Mouse (Mus musculus) layer of hippocampus, adult 11-12 months (tissue): Measurements from ENCODE around the gene Rap1a.

Source experiments
- DNase-seq: peaks from one replicate; pipeline ENCODE4 v3.0.0; 2022; ENCODE audit warnings: low spot score

The Rap1a gene

DNA sequence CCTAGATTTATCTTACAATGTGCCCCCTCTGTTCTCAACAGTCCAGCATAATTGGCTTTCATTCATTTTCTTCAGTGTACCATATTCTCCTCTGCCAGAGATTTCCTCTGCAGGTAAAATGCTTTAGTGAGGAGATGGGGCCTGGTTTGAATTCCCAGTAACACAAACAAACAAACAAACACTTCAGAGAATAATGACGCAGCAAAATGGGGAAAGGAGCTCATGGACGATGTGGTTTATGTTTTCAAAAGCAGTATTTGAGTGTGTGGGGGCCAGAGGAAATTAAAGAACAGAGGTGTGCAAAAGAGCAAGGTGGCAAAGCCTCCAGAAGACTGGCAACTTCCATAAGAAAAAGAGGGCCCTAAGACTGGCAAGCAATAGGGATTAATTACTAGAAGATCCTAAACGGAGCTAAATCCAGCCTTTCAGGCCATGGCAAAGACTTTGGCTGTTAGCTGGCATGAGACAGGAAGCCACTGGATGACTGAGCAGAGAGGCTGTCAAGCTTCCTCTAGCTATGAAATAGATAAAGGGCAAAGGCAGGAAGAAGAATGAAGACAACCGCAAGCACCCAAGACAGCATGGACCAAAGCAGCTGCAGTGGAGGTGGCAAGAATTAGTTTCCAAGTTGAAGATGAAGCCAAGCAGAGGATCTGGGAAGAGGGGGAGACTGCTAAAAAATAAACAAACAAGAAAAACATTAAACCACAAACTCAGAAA lies 37.8 kb downstream of the Rap1a start:
- no peak for DNase-seq

DNA sequence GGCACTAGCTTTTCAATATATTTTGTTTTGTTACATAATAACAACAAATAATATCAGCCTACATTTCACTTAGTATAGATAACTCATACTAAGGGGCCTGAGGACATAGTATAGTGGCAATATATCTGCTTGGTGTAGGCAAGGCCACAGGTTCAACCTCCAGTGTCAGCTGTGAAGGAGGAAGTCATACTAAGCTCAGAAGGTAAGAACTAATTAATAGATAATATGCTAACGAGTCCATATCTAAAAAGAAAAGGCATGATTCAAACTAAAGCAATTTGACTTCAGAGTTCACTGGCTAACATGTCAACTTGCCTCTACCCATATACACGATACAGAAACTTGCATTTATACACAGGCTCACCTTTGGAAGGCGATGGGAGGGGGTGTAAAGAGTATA lies 41.1 kb downstream of the Rap1a start:
- no peak for DNase-seq

DNA sequence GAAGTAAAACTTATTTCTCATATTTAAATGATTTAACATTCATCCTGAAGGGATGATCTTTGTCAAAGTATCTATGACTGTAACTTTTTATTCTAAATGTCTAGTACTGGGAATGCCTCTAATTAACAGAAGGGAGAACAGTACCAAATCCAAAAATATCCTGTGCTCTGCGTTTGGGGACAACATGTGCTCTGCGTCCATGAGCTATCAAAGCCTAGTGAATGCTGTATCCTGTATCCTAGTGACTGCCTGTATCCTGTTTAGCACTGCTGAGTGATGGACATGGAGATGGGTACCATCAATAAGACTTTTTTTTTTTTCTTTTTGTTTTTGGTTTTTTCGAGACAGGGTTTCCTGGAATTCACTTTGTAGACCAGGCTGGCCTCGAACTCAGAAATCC lies 42.5 kb downstream of the Rap1a start:
- DNase-seq: peak; percentile 39

DNA sequence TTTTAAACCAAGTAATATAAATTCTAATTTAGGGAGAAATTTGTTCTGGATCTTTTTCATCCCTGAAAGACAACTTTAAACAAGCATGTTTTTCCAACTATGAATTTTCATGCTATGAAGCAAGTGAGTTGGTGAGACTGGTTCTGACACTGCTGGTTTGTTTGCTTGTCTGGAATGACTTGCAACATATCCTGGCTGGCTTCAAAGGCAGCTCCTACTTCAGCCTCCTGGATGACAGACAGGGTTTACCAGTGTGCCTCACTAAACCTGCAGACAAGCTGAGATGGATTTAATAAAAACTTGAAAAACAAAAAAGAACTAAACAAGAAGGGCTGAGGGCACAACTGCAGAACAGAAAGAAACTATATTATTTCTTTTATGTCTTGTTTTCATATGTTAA lies 43.0 kb downstream of the Rap1a start:
- no peak for DNase-seq

DNA sequence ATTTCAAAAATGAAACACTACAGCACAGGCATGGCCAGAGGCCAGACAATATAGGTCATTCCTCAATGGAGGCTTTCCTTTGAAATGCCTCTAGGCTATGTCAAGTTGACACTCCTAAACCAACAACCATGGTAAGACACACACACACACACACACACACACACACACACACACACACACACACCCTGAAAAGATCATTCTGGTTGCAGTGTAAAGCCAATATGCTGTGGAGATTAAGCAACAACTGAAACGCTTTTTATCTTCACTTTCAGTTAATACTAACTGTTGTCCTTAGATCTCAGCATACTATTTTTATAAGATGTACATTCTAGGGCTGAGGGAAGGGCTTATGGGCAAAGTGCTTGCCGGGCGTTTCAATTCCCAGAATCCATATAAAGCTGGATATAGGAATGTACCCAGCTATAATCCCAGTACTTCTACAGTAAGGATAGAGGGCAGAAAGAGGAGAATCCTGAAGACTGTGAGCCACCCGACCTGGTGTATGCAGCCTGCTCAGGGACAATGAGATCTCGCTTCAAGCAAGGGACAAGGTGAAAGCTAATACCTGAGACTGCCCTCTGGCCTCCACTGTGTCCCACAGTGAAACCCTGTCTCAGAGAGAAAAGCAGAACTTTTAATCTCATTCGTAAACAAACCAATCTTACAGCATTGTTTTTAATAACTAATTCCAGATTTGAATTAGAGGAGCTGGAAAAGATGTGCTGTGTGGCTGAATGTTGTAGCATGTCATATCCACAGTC lies 43.6 kb downstream of the Rap1a start:
- no peak for DNase-seq

DNA sequence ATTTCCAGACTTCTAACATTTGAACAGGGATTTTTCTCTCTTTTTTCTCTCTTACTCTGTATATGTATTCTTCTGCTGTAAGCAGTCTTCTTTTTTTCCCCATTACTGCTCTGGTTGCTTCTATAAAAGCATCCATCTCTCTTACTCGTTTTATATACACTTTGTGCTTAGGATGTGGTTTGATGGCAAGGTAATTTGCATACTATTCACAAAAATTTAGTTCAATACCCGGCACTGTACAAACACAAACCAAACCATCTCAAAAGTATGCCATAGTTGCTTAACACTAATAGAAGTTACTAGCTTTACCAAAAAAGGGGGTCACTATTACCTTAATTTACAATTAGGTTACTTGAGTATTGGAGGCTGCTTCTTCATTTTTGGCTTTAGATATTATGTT lies 44.6 kb downstream of the Rap1a start:
- no peak for DNase-seq

DNA sequence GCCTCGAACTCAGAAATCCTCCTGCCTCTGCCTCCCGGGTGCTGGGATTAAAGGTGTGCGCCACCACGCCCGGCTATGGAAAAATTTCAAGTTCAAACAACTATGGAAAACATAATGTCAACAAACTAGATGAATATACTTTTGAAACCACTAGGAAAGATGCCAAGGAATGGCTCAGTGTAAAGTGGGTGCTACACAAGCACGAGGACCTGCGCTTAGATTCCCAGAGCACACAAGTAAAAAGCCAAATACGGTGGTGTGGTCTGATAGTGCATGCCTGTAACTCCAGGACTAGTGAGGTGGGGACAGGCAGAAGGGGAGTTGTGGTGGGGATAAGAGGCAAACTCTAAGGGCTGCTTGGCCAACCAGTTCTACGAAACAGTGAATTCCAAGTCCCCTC lies 46.0 kb downstream of the Rap1a start:
- DNase-seq: no peak

DNA sequence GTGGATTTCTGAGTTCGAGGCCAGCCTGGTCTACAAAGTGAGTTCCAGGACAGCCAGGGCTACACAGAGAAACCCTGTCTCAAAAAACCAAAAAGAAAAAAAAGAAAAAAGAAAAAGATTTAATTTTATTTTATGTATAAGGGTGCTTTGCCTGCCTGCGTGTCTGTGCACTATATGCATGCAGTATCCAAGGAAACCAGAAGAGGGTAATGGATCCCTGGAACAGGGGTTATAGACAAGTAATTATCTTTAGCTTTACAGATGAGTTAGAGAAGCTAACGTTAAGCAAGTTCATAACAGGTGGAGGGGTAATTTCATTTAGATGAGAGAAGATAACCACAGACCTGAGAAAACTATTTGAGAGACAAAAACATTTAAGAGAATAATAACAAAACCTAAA lies 47.0 kb downstream of the Rap1a start:
- DNase-seq: no peak

DNA sequence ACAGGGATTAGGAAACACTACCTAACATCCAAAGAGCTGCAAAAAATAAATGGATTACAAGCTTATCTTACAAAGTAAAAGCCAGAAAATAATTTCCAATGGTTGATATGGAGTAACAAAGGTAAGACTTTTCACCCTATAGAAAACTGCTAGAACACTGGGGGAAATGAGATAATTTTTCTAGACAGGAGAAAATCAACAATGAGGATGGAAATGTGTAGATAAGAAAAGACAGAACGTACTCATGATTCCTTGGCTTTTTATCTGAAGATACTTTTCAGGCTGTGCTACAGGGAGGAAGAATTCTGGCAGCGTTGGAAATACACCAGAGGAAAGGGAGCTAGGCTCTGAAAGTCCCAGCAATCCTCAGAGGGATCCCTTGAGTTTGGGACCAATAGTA lies 50.3 kb downstream of the Rap1a start:
- no peak for DNase-seq

DNA sequence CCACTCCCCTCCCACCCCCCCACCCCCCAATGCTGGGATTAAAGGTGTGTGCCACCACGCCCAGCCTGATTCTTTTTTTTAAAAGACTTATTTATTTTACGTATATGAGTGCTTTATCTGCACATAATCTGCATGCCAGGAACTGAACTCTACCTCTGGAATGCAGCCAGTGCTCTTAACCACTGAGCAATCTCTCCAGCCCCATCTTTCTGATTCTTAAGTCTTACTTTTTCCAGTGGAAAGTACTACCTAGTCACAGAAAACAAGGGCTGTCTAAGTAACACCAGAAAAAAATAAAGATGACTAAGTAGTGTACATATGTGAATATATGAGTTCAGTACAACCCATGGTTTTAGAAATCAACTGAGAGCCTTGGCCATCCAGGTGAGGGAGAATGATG lies 54.6 kb downstream of the Rap1a start:
- no peak for DNase-seq

DNA sequence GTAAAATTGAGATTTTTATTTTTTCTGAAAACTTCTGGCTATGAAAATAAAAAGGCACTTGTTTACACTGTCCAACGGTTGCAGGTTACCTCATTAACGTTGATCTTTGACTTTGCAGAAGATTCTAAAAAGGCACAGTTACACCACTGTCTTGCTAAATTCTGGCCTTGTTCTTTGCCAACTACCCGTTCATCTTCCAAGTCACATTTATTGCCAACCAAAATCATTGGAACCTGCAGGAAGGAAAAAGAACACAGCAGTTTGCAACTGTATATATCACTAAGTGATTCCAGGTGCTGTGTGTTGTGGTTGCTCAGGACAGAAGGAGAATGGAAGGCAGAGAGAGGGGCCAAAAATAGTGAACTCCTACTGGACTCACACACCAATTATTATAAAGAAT lies 63.5 kb downstream of the Rap1a start:
- no peak for DNase-seq

DNA sequence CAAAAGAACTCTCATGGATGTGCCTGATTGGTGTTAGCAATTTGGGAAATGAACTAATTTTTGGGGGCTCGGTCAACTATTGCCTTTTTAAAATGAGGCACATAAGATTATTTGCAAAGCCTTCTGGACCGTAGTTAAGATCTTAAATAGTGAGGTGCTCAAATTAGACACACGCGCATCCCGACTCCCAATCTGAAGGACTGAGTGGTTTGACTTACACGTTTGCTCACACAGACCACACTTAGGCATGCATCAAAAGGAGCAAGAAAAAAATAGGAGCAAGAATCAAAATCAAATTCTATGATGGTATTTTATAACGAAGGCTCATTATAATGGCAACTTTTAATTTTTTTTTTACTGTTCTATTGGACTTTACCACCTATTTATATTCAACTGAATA lies 64.1 kb downstream of the Rap1a start:
- no peak for DNase-seq

DNA sequence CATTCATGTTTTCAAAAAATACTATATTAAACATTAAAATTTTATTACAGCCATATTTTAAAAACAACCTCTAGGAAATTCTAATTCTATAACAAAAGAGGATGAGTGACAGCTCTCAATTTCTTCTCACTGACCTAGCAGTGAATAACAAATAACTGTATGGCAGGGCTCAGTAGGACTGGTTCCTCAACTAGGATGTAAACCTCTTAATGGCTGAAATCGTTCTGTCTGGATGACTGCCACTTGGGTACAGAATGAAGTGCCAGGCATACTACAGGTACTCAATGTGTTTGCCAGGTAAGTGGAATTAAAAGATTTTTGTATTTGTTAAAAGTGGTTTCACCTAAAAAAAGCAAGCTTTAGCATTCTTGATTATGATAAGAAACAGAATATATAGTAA lies 65.0 kb downstream of the Rap1a start:
- DNase-seq: no peak

DNA sequence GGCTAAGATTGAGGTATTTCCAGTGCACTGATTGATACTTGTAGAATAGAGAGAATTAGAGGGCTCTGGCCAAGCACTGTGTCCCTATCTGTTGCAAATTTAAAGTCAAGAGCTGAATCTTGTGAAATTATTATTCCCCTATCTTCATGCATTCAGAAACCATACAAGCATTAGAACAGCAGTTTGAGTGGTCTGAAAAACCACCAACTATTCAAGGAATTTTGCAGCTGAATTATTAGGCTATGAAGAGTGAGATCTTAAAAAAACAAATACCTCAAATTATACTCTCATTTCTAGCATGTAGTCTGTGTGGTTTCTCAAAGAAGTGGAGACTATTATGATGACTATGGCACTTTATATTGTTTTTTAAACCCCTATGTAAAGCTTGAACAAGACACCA lies 65.9 kb downstream of the Rap1a start:
- no peak for DNase-seq

DNA sequence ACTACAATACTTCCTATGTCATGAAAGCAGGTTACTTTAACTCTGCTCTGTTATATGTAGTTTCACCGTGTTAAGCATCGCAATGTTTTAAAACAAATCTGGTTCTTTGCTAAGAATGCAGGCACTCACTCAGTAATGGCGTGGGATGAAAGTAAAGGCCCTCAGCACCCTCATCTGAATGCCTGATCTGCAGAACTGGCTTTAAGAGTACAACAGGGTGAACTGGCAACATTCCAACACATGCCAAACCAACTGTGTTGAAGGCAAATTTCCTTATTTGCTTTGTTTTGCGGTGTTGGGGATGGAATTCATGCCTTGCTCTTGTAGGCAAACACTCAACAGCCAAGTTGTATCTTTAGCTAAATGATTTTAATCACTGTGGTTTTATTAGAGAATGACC lies 67.6 kb downstream of the Rap1a start:
- DNase-seq: no peak

DNA sequence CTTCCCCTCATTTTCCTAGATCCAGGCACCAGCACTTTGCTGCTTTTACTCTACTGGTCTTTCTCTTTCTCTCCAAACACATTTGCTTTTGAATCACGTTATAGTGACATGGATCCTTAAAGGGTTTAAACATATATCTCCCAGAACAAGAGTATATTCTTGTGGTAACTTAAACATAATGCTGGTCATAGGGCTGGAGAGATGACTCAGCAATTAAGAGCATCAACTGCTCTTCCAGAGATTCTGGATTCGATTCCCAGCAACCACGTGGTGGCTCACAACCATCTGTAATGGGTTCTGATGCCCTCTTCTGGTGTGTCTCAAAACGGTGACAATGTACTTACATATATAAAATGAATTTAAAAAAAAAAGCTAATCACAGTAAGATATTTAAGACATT lies 68.8 kb downstream of the Rap1a start:
- DNase-seq: no peak

DNA sequence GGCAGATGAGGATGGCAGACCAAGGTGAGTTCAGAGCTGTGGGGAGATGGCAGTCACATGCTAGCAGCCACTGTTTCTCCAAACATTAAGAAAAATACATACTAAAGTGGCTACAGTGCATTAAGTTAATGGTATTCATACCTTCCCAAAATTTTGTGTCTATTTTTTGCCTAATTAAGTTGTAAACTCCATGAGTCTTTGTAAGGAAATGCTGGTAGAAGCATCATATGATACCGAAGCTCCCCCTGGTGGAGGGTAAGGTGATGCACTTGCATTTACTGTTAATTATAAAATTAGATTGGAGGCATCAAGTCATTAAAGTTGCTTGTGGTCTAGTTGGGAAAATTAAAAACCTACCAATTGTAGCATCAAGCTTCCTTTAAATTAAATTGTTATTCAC lies 75.1 kb downstream of the Rap1a start:
- DNase-seq: peak; percentile 70

DNA sequence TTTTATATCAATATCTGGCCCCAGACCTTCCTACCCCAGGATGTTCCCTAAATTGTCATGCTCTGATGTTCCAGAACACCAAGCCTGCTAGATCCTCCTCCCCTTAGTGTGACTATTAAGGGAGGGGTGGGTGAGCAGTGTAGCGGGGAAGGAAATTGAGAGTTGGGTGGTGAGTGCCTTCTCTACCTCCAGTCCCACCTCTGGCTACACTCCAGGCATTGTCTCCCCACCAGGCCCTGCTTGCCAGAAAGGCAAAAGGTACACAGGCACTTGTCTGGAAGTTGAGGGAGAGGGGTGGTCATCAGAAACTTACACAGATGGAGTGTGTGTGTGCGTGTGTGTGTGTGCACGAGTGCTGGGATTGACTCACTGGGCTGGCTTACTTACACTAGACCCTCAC lies 78.6 kb downstream of the Rap1a start:
- DNase-seq: no peak

DNA sequence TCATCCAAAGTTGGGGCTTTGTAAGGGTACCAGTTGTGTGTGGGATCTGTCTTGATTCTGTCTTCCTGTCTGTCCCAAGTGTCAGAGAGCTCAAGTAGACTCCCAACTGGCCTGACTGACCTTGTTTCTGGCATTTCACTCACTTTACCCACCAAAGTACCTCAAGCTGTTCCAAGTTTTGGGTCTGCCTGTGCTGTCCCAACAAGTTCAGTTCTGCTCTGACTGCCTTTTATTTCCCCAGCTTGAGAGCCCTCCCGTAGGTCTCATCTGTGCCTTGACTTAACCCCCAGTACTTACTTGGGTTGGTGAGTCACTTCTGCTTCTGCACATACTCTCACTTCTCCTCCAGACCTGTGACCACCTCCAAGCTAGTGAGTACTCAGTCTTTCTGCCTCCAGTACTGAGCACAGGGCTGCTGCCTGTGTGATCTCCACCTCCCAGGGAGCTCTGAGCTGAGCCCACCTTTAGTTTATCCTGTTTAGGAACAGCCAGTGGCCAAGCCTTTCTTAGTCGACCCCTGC lies 79.4 kb downstream of the Rap1a start:
- no peak for DNase-seq

DNA sequence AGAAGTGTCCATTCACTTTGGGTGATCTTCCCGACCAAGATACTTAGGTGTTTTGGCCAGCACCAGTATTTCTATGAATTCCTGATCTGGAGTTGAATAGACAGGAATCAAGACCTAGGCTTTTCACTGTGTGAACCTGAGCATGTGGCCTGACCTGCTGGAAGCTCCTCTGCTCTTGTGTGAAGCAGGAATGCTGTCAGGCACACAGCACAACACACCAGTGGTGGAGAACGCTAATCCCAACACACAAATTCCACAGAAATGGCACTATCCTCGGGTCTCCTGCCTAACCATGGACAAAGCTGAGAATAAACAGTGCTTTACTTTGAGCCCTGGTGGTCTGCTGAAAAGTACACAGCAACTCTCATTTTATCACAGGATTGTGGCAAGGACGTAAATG lies 80.6 kb downstream of the Rap1a start:
- DNase-seq: no peak

DNA sequence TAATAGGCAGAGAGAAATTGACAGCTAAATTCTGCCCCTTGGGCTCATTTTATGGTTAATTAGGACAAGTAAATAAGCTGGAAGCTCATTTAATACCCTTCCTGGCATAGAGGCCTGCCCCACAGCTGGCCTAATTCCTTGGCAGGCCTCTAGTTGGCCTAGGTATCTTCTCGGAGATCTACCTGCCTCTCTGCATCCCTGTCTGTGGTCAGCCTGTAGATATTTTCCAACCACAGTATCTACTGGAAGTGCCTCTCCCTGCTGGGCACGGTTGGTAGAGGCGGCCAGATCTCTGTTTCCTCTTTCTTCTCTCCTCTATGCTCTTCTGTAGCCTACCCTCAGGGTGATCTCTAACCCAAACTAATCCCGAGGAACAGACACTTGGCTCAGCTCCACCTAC lies 81.2 kb downstream of the Rap1a start:
- no peak for DNase-seq

DNA sequence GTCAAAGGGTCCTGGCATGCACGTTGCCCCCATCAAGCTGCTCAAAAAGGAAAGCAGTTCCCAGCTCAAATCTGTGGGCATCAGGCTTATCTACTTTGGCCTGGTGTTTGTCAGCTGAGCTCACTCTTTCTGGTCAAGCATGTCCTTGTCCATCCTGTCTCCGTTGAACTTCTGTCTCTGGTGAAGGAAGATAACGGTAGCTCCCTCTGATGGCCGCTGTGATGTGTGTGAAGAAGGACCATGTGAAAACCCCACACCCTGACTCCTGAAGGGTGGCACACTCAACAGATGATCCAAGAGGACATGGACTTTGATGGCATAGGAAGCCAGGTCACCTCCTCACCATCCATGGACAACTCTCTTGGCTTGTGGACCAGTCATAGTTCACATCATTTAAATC lies 82.4 kb downstream of the Rap1a start:
- DNase-seq: no peak

DNA sequence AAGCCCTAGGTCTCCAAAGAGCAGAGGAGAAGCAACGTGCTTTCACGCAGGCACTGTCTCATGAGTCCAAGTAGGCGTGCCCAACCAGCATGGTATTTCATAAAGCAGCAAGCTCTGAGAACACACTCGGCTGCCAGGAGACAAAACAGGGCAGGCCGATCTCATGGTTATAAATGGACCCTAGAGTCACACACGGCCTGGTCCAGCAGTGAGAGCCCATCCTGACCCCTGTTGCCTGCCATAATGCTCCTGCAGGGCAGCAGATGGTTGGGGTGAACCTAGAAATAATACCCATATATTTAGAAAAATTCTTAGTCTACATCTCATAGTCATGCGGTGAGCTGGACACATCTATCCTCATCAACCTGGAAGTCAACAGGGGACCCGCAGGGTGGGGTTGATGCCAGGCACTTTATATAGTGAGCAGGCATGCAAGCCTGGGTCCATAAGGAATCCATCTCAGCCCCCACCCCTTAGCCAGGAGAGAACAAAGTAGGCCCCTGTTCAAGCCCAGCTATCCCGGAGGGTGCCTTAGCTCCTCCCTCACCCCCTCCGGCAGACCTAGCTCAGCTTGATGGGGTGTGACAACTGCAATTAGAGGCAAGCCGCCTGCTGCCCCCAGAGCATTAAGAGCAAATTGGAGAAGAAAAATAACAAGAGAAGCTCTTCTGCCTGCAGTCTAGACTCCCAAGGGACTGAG lies 83.1 kb downstream of the Rap1a start:
- DNase-seq: no peak
